Mouse (Mus musculus) liver, postnatal 0 days (tissue): ENCODE results near the gene Scyl1. TPM values are rescaled to one million over a fixed set of nuclear protein-coding genes. Genes with fewer than 3 reads are reported as not detected.

Source experiments
- ATAC-seq: fragments of 200-750 bp; cut with Nextera tagmentation; 2 replicates; pipeline ENCODE4 v1.8.0; 2017; ENCODE audit warnings: mild to moderate bottlenecking, moderate library complexity
- DNase-seq: peaks from one replicate; pipeline ENCODE4 v3.0.0-alpha.2; 2016
- H3K27ac ChIP-seq: fragments of 300-500 bp; sonication (generic); 2 replicates; pipeline ENCODE4 v1.5.1; 2014; ENCODE audit warnings: antibody characterized with exemption, moderate library complexity, mild to moderate bottlenecking, low read depth
- H3K27me3 ChIP-seq: fragments of 300-500 bp; sonication (generic); 2 replicates; pipeline ENCODE4 v1.6.1; 2014; ENCODE audit warnings: low read length, control low read depth, mixed read lengths; ENCODE audit not compliant: insufficient read depth
- H3K36me3 ChIP-seq: fragments of 300-500 bp; sonication (generic); replicated peaks from 2 replicates; pipeline ENCODE4 v1.6.1; 2014; ENCODE audit warnings: mild to moderate bottlenecking, control low read depth, low read length, moderate library complexity, mixed read lengths; ENCODE audit not compliant: insufficient read depth
- H3K4me1 ChIP-seq: fragments of 300-500 bp; sonication (generic); 2 replicates; pipeline ENCODE4 v1.6.1; 2014; ENCODE audit warnings: antibody characterized with exemption, mild to moderate bottlenecking, control low read depth; ENCODE audit not compliant: insufficient read depth
- H3K4me2 ChIP-seq: fragments of 300-500 bp; sonication (generic); 2 replicates; pipeline ENCODE4 v1.6.1; 2014; ENCODE audit warnings: low read depth, mild to moderate bottlenecking, low read length, moderate library complexity, mixed read lengths
- H3K4me3 ChIP-seq: fragments of 300-500 bp; sonication (generic); 2 replicates; pipeline ENCODE4 v1.5.1; 2014; ENCODE audit warnings: low read depth, low read length
- H3K9ac ChIP-seq: fragments of 300-500 bp; sonication (generic); replicated peaks from 2 replicates; pipeline ENCODE4 v1.6.1; 2014; ENCODE audit warnings: mild to moderate bottlenecking, moderate library complexity
- H3K9me3 ChIP-seq: fragments of 300-500 bp; sonication (generic); 2 replicates; pipeline ENCODE4 v1.6.1; 2016; ENCODE audit warnings: mild to moderate bottlenecking, control low read depth, low read length, mixed read lengths
- CTCF ChIP-seq: sonication (generic); IDR thresholded peaks from 2 replicates; pipeline ENCODE4 v1.5.1; 2016; ENCODE audit warnings: antibody characterized with exemption, low read depth
- EP300 ChIP-seq: IDR thresholded peaks from 2 replicates; pipeline ENCODE4 v1.6.1; 2016; ENCODE audit warnings: antibody characterized with exemption, low read depth, mild to moderate bottlenecking
- WGBS: fragments of 180-500 bp; shearing (Covaris S2); extraction: QIAGEN DNeasy Blood & Tissue Kit; methylation state at CpG from one replicate; pipeline ENCODE4 v1.1.7; 2014; ENCODE audit not compliant: insufficient replicate concordance; 5-methylcytosine and 5-hydroxymethylcytosine counted together
- polyA plus RNA-seq: library from polyadenylated mRNA; unstranded; fragments of >200 nt; fragmentation: Nextera tagmentation; extraction: Ambion mirVana; gene quantifications from 2 replicates; pipeline ENCODE4 v1.2.1, GENCODE M21; 2015

Gene Scyl1
- polyA plus RNA-seq, 1 experiment from 2014 or later = 16.9 TPM

- no peak overlapping the region for H3K4me2 ChIP-seq
- no peak overlapping the region for H3K4me3 ChIP-seq
- H3K9ac ChIP-seq = no peak overlapping the region; the same call in 1 of the 2 replicates
- no peak for TF ChIP-seq EP300
- TF ChIP-seq CTCF = no peak
- no peak overlapping the region for H3K27ac ChIP-seq
- H3K36me3 ChIP-seq = peaks cover 97% of the 10 kb centered on the region
- no peak for DNase-seq
- 64% methylated on average over 10 of the region's 10 CpGs for WGBS
- peaks cover 21% of the 10 kb centered on the region for H3K4me1 ChIP-seq
- no peak for ATAC-seq
- no peaks in the 10 kb centered on the region for H3K9me3 ChIP-seq
- no peaks in the 10 kb centered on the region for H3K27me3 ChIP-seq
Observed at GRCm38 (mm10) chr19:5716955-5717354, 54.3 kb downstream of the Scyl1 start.

GRCm38 (mm10) chr19:5715793-5716688 is 55.2 kb downstream of the Scyl1 start:
- no peaks in the 10 kb centered on the region for H3K27me3 ChIP-seq
- H3K9me3 ChIP-seq = no peaks in the 10 kb centered on the region
- no peak overlapping the region for H3K27ac ChIP-seq
- no peak overlapping the region for H3K4me3 ChIP-seq
- H3K4me1 ChIP-seq = peaks cover 25% of the 10 kb centered on the region
- TF ChIP-seq EP300 (no peak), CTCF (peak; percentile 55)
- DNase-seq (peak; percentile 71), ATAC-seq (peak; percentile 68)
- H3K9ac ChIP-seq = no peak overlapping the region
- H3K36me3 ChIP-seq = peaks cover 95% of the 10 kb centered on the region
- peak overlapping the region; percentile 15; the same call in 1 of the 2 replicates for H3K4me2 ChIP-seq
- WGBS = 63% methylated on average over 43 of the region's 43 CpGs

- 14% methylated on average over 2 of the region's 2 CpGs for WGBS
- Histone ChIP-seq H3K9me3 (no peaks in the 10 kb centered on the region), H3K4me3 (no peak overlapping the region), H3K4me2 (peak overlapping the region; percentile 5; the same call in 1 of the 2 replicates), H3K36me3 (peaks cover 91% of the 10 kb centered on the region), H3K27ac (0 out of 2 replicates have a peak overlapping the region, but pooled peaks have one; percentile 18), H3K27me3 (no peaks in the 10 kb centered on the region), H3K4me1 (peaks cover 25% of the 10 kb centered on the region), H3K9ac (peak overlapping the region; percentile 27)
- TF ChIP-seq CTCF = no peak
- TF ChIP-seq EP300 = no peak
- DNase-seq (peak; percentile 55), ATAC-seq (peak; percentile 59)
Observed at GRCm38 (mm10) chr19:5713730-5714129, 57.5 kb downstream of the Scyl1 start.

- Histone ChIP-seq H3K27me3 (no peaks in the 10 kb centered on the region), H3K9ac (peak overlapping the region; percentile 27), H3K4me2 (peak overlapping the region; percentile 5; the same call in 1 of the 2 replicates), H3K9me3 (no peaks in the 10 kb centered on the region), H3K4me3 (no peak overlapping the region), H3K36me3 (peaks cover 91% of the 10 kb centered on the region), H3K4me1 (peaks cover 25% of the 10 kb centered on the region), H3K27ac (0 out of 2 replicates have a peak overlapping the region, but pooled peaks have one; percentile 3)
- TF ChIP-seq CTCF (no peak), EP300 (no peak)
- ATAC-seq (no peak), DNase-seq (no peak)
- WGBS = 75% methylated on average over 5 of the region's 5 CpGs
Observed at GRCm38 (mm10) chr19:5713255-5713654, 58.0 kb downstream of the Scyl1 start.

- no peak overlapping the region for H3K4me3 ChIP-seq
- H3K36me3 ChIP-seq = peaks cover 91% of the 10 kb centered on the region
- no peak overlapping the region for H3K9ac ChIP-seq
- no peak for ATAC-seq
- no peak overlapping the region for H3K27ac ChIP-seq
- DNase-seq = peak; percentile 47
- H3K4me2 ChIP-seq = no peak overlapping the region
- H3K9me3 ChIP-seq = no peaks in the 10 kb centered on the region
- no peaks in the 10 kb centered on the region for H3K27me3 ChIP-seq
- TF ChIP-seq CTCF (no peak), EP300 (no peak)
- H3K4me1 ChIP-seq = peaks cover 24% of the 10 kb centered on the region
- WGBS = 67% methylated on average over 14 of the region's 14 CpGs
Observed at GRCm38 (mm10) chr19:5711907-5712460, 59.2 kb downstream of the Scyl1 start.

- no peak overlapping the region for H3K4me2 ChIP-seq
- no peak overlapping the region for H3K4me3 ChIP-seq
- WGBS = 40% methylated on average over 3 of the region's 3 CpGs
- H3K27ac ChIP-seq = no peak overlapping the region
- H3K4me1 ChIP-seq = peaks cover 20% of the 10 kb centered on the region
- H3K9me3 ChIP-seq = no peaks in the 10 kb centered on the region
- H3K27me3 ChIP-seq = no peaks in the 10 kb centered on the region
- DNase-seq = peak; percentile 72
- peaks cover 91% of the 10 kb centered on the region for H3K36me3 ChIP-seq
- peak; percentile 91 for TF ChIP-seq CTCF
- no peak for TF ChIP-seq EP300
- H3K9ac ChIP-seq = no peak overlapping the region
- no peak for ATAC-seq
Observed at GRCm38 (mm10) chr19:5711218-5711617, 60.0 kb downstream of the Scyl1 start.
